Mouse (Mus musculus) MEL (cell line): Measurements from ENCODE around the gene Cd82. TPM values are rescaled to one million over a fixed set of nuclear protein-coding genes. Genes with fewer than 3 reads are reported as not detected.

Experiments
- DNase-seq: peaks from one replicate; pipeline ENCODE4 v3.0.0; 2011; ENCODE audit warnings: low read depth, low spot score
- H3K27ac ChIP-seq: 2 replicates; pipeline ENCODE4 v1.5.1; 2012; ENCODE audit warnings: low read depth, mild to moderate bottlenecking, control low read depth, low read length, moderate library complexity; ENCODE audit not compliant: control insufficient read depth
- H3K27me3 ChIP-seq, 2 experiments: fragments of 150-350 bp in 1 of 2; sonication (generic) in 1 of 2; 2 replicates each; pipeline ENCODE4 v1.6.1; 2012; ENCODE audit warnings: low read length in 2 of 2, mild to moderate bottlenecking in 2 of 2, improper control_type of control experiment in 1 of 2, moderate library complexity in 1 of 2; ENCODE audit not compliant: insufficient read depth in 2 of 2, control insufficient read depth in 1 of 2
- H3K36me3 ChIP-seq, 2 experiments: 2 replicates each; pipeline ENCODE4 v1.6.1; 2012 to 2014; ENCODE audit warnings: low read length in 2 of 2, improper control_type of control experiment in 1 of 2, inconsistent platforms in 1 of 2, mild to moderate bottlenecking in 1 of 2; ENCODE audit not compliant: insufficient read depth in 2 of 2, control insufficient read depth in 1 of 2
- H3K4me1 ChIP-seq, 2 experiments: fragments of 150-350 bp in 1 of 2; sonication (generic) in 1 of 2; 2 replicates each; pipeline ENCODE4 v1.6.1; 2012; ENCODE audit warnings: low read length in 2 of 2, improper control_type of control experiment in 1 of 2, mild to moderate bottlenecking in 1 of 2; ENCODE audit not compliant: insufficient read depth in 2 of 2, control insufficient read depth in 1 of 2
- H3K4me3 ChIP-seq, 2 experiments: fragments of 150-350 bp in 1 of 2; sonication (generic) in 1 of 2; 2 replicates each; pipeline ENCODE4 v1.5.1; 2012; ENCODE audit warnings: low read depth in 2 of 2, low read length in 2 of 2, mild to moderate bottlenecking in 2 of 2, moderate library complexity in 2 of 2, control low read depth in 1 of 2, improper control_type of control experiment in 1 of 2; ENCODE audit not compliant: control insufficient read depth in 1 of 2, insufficient read depth in 1 of 2
- H3K79me2 ChIP-seq: 2 replicates; pipeline ENCODE4 v1.6.1; 2012; ENCODE audit warnings: mild to moderate bottlenecking, low read length, moderate library complexity; ENCODE audit not compliant: control insufficient read depth, poor library complexity, insufficient read depth
- H3K9ac ChIP-seq: 2 replicates; pipeline ENCODE4 v1.6.1; 2012; ENCODE audit warnings: low read depth, mild to moderate bottlenecking, control low read depth, low read length, moderate library complexity; ENCODE audit not compliant: control insufficient read depth, poor library complexity, severe bottlenecking
- H3K9me3 ChIP-seq: fragments of 150-350 bp; sonication (generic); replicated peaks from 2 replicates; pipeline ENCODE4 v1.6.1; 2012; ENCODE audit warnings: mild to moderate bottlenecking, low read length, improper control_type of control experiment, moderate library complexity; ENCODE audit not compliant: insufficient read depth
- CHD1 ChIP-seq: IDR thresholded peaks from 2 replicates; pipeline ENCODE4 v1.6.1; 2012; ENCODE audit warnings: low read depth, mild to moderate bottlenecking, inconsistent platforms, low read length, improper control_type of control experiment
- CTCF ChIP-seq, 3 experiments: IDR thresholded peaks in 2 of 3; conservative IDR thresholded peaks in 1 of 3; 2 replicates each; pipeline ENCODE4 v1.5.1; 2011 to 2012; ENCODE audit warnings: low read length in 3 of 3, low read depth in 2 of 3, mild to moderate bottlenecking in 2 of 3, improper control_type of control experiment in 1 of 3, inconsistent platforms in 1 of 3, mixed read lengths in 1 of 3, moderate library complexity in 1 of 3; ENCODE audit not compliant: control insufficient read depth in 1 of 3, insufficient read depth in 1 of 3, poor library complexity in 1 of 3, severe bottlenecking in 1 of 3
- EP300 ChIP-seq, 2 experiments: IDR thresholded peaks; 2 replicates each; pipeline ENCODE4 v1.6.1; 2011; ENCODE audit warnings: improper control_type of control experiment in 2 of 2, low read length in 2 of 2, low read depth in 1 of 2, mild to moderate bottlenecking in 1 of 2
- ETS1 ChIP-seq: IDR thresholded peaks from 2 replicates; pipeline ENCODE4 v1.6.1; 2012; ENCODE audit warnings: low read depth, mild to moderate bottlenecking, inconsistent platforms, low read length, improper control_type of control experiment, moderate library complexity
- HCFC1 ChIP-seq: IDR thresholded peaks from 2 replicates; pipeline ENCODE4 v1.6.1; 2012; ENCODE audit warnings: low read depth, mild to moderate bottlenecking, inconsistent platforms, low read length, improper control_type of control experiment, moderate library complexity
- JUND ChIP-seq: IDR thresholded peaks from 2 replicates; pipeline ENCODE4 v1.6.1; 2011; ENCODE audit warnings: low read depth, mild to moderate bottlenecking, improper control_type of control experiment, low read length
- KAT2A ChIP-seq: conservative IDR thresholded peaks from 2 replicates; pipeline ENCODE4 v1.6.1; 2012; ENCODE audit warnings: low read depth, low read length, improper control_type of control experiment, inconsistent platforms
- MAFK ChIP-seq: IDR thresholded peaks from 2 replicates; pipeline ENCODE4 v1.6.1; 2011; ENCODE audit warnings: low read depth, mild to moderate bottlenecking, low read length, improper control_type of control experiment, borderline replicate concordance
- MAZ ChIP-seq: IDR thresholded peaks from 2 replicates; pipeline ENCODE4 v1.6.1; 2012; ENCODE audit warnings: low read depth, mild to moderate bottlenecking, inconsistent platforms, low read length, improper control_type of control experiment
- MEF2A ChIP-seq: IDR thresholded peaks from 2 replicates; pipeline ENCODE4 v1.6.1; 2014; ENCODE audit warnings: low read depth, mild to moderate bottlenecking, inconsistent platforms, low read length, improper control_type of control experiment; ENCODE audit not compliant: poor library complexity, insufficient replicate concordance, severe bottlenecking; ENCODE audit errors: extremely low read depth
- NELFE ChIP-seq: IDR thresholded peaks from 2 replicates; pipeline ENCODE4 v1.6.1; 2011; ENCODE audit warnings: low read depth, low read length, improper control_type of control experiment
- NRF1 ChIP-seq: IDR thresholded peaks from 2 replicates; pipeline ENCODE4 v1.6.1; 2014; ENCODE audit warnings: low read depth, mild to moderate bottlenecking, inconsistent platforms, low read length, improper control_type of control experiment, moderate library complexity; ENCODE audit not compliant: poor library complexity, insufficient read depth, severe bottlenecking
- POLR2A ChIP-seq, 2 experiments: IDR thresholded peaks; 2 replicates each; pipeline ENCODE4 v1.6.1; 2011 to 2012; ENCODE audit warnings: low read length in 2 of 2, mild to moderate bottlenecking in 2 of 2, control low read depth in 1 of 2, improper control_type of control experiment in 1 of 2, low read depth in 1 of 2, moderate library complexity in 1 of 2; ENCODE audit not compliant: control insufficient read depth in 1 of 2, insufficient read depth in 1 of 2, poor library complexity in 1 of 2
- POLR2AphosphoS5 ChIP-seq: IDR thresholded peaks from 2 replicates; pipeline ENCODE4 v1.6.1; 2012; ENCODE audit warnings: low read depth, borderline replicate concordance, mild to moderate bottlenecking, inconsistent platforms, low read length, moderate library complexity, mixed read lengths
- SIN3A ChIP-seq: IDR thresholded peaks from 2 replicates; pipeline ENCODE4 v1.6.1; 2012; ENCODE audit warnings: low read length, improper control_type of control experiment, inconsistent platforms
- TBP ChIP-seq: IDR thresholded peaks from 2 replicates; pipeline ENCODE4 v1.8.0; 2011; ENCODE audit warnings: low read depth, low read length, improper control_type of control experiment
- TCF12 ChIP-seq: IDR thresholded peaks from 2 replicates; pipeline ENCODE4 v1.6.1; 2014; ENCODE audit warnings: low read depth, mild to moderate bottlenecking, inconsistent platforms, low read length, improper control_type of control experiment, moderate library complexity
- USF1 ChIP-seq: IDR thresholded peaks from 2 replicates; pipeline ENCODE4 v1.6.1; 2014; ENCODE audit warnings: low read depth, mild to moderate bottlenecking, inconsistent platforms, low read length, improper control_type of control experiment, moderate library complexity
- ZMIZ1 ChIP-seq: IDR thresholded peaks from 2 replicates; pipeline ENCODE4 v1.6.1; 2012; ENCODE audit warnings: low read depth, mild to moderate bottlenecking, inconsistent platforms, low read length, improper control_type of control experiment, moderate library complexity
- ZNF384 ChIP-seq: IDR thresholded peaks from 2 replicates; pipeline ENCODE4 v1.6.1; 2012; ENCODE audit warnings: low read depth, mild to moderate bottlenecking, inconsistent platforms, low read length, improper control_type of control experiment
- polyA plus RNA-seq, 2 experiments: library from polyadenylated mRNA; stranded (reverse) in 1 of 2; unstranded in 1 of 2; fragments of >175 nt in 1 of 2; fragments of >200 nt in 1 of 2; gene quantifications; 2 replicates each; pipeline versions ENCODE4 v1.2.1 to v1.2.4; 2012; ENCODE audit warnings: low replicate concordance in 2 of 2, low read depth in 1 of 2; ENCODE audit not compliant: insufficient read length in 2 of 2, insufficient read depth in 1 of 2, missing spikeins in 1 of 2
- total RNA-seq: library from RNA; depleted of rRNA; stranded (reverse); fragments of 300-350 nt; gene quantifications from 2 replicates; pipeline ENCODE4 v1.2.3, GENCODE M21; 2012

Cd82 gene
- total and polyA plus RNA-seq, 3 experiments = 37.6 to 59.7 TPM; not detected in 1

- no peak for DNase-seq
- H3K27me3 ChIP-seq = no peaks in the 10 kb centered on the region
- H3K4me1 ChIP-seq = peaks cover 4 to 5% of the 10 kb centered on the region in 2 experiments; a peak in 3 of 4 replicates
These were observed 6.2 kb upstream of the Cd82 start for GRCm38 (mm10) chr2:93469118-93469517.

DNA sequence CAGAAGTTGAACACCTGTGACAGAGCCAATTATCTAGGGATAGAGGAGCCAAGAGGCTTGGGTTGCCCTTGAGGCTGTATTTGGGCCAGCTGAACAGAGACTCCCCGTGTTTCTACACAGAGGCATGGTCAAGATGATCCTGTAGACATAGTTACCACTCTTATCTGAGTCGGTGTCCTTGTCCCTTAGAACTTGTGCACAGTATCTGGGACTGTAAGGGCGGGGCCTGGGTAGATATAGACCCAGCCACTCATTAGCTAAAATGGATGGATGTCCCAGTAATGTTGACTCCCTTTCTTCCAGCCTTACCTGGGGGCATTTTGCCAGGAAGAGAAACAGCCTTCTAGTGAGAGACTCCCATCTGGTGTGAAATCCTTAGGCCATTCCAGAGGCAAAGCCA lies 3.4 kb upstream of the Cd82 start:
- Histone ChIP-seq H3K9ac (no peak overlapping the region), H3K4me1 (peaks cover 7 to 10% of the 10 kb centered on the region in 2 experiments; a peak in 3 of 4 replicates), H3K4me3 (no peak overlapping the region), H3K27me3 (no peaks in the 10 kb centered on the region), H3K9me3 (no peaks in the 10 kb centered on the region), H3K79me2 (no peaks in the 10 kb centered on the region; the same call in 1 of the 2 replicates), H3K27ac (no peak overlapping the region), H3K36me3 (peaks cover 0 to 2% of the 10 kb centered on the region in 2 experiments; a peak in 2 of 4 replicates)
- no peak for DNase-seq
- TF ChIP-seq MAFK (no peak), HCFC1 (no peak), ETS1 (no peak), CHD1 (no peak), CTCF (IDR thresholded peaks at IDR 0.05 in 2 of 3, conservative IDR thresholded peaks at IDR 0.05 in 1 of 3; ENCODE audit: control insufficient read depth in 1 of 3, insufficient read depth in 1 of 3, low read depth in 2 of 3, low read length in 3 of 3, poor library complexity in 1 of 3, severe bottlenecking in 1 of 3) (no peak), TBP (no peak), ZMIZ1 (no peak), TCF12 (no peak), SIN3A (no peak)

More at GRCm38 (mm10) chr2:93469118-93469517, 6.2 kb upstream of the Cd82 start:
- TF ChIP-seq CHD1 (no peak), CTCF (IDR thresholded peaks at IDR 0.05 in 2 of 3, conservative IDR thresholded peaks at IDR 0.05 in 1 of 3; ENCODE audit: control insufficient read depth in 1 of 3, insufficient read depth in 1 of 3, low read depth in 2 of 3, low read length in 3 of 3, poor library complexity in 1 of 3, severe bottlenecking in 1 of 3) (peak in 1 of 3 experiments; percentile 14; a peak in 1 of 6 replicates), MAFK (no peak)
- TF ChIP-seq, all 39 proteins: peak for 1
- H3K27ac ChIP-seq = no peak overlapping the region
- no peak overlapping the region for H3K4me3 ChIP-seq
- no peaks in the 10 kb centered on the region for H3K79me2 ChIP-seq
- no peaks in the 10 kb centered on the region; a peak in 1 of 4 replicates for H3K36me3 ChIP-seq
- H3K9me3 ChIP-seq = no peaks in the 10 kb centered on the region
- H3K9ac ChIP-seq = no peak overlapping the region

DNA sequence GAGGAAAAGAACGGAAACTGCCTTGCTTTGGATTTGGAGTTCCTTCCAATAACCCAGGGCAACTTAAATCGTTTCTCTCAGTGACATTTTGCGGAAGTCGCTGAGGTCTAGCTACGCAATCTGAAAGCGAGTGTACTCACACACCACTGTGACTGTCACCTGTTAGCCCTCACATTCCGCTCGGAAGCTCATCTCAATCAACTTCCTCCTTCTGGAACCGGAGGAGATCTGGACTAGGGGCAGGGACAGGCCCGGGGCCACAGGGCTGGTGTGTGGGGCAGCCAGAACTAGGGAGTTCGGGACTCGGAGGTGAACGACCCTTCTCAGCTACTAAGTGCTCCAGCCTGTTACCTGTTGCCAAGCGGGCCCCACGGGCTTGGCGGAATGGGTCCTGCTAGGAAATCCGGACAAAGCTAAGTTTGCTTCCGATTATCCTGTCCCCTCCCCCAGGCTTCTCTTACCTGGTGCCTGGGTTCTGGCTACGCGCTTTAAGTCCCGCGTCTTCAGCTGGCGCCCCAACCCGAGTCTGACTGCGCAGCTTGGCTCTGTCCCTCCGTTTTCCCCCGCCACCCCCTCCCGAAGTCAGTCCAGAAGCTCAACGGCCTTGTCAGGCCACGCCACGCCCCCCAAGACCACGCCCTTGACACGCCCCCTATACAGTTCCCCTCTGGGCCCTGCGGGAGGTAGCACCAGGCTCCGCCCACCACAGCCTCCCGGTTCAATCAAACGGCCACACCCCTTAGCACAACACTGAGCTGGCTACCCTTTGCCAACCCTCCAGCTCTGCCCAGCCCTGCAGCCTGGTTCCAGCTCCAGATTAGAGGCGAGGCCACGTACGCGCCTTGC lies 848 bp downstream of the Cd82 start:
- Histone ChIP-seq H3K9ac (peak overlapping the region; percentile 85), H3K36me3 (peaks cover 0 to 16% of the 10 kb centered on the region in 2 experiments; a peak in 2 of 4 replicates), H3K27me3 (no peaks in the 10 kb centered on the region), H3K27ac (peak overlapping the region; percentile 88), H3K4me3 (peak overlapping the region; percentile 71 to 87), H3K9me3 (no peaks in the 10 kb centered on the region), H3K79me2 (peaks cover 2% of the 10 kb centered on the region), H3K4me1 (peaks cover 18 to 38% of the 10 kb centered on the region in 2 experiments)
- peak; percentile 98 for DNase-seq
- TF ChIP-seq NRF1 (peak; percentile 32; the same call in 1 of the 2 replicates), MAFK (no peak), KAT2A (no peak), ZMIZ1 (peak; percentile 62; the same call in 1 of the 2 replicates), TCF12 (peak; percentile 22; the same call in 1 of the 2 replicates), ZNF384 (no peak), EP300 (IDR thresholded peaks at IDR 0.05; ENCODE audit: low read depth in 1 of 2, low read length in 2 of 2) (peak; percentile 27 to 40; a peak in 2 of 4 replicates), NELFE (peak; percentile 62), USF1 (peak; percentile 22; the same call in 1 of the 2 replicates), POLR2AphosphoS5 (no peak), POLR2A (IDR thresholded peaks at IDR 0.05; ENCODE audit: control insufficient read depth in 1 of 2, insufficient read depth in 1 of 2, low read depth in 1 of 2, low read length in 2 of 2, poor library complexity in 1 of 2) (peak; percentile 71 to 85), JUND (no peak), CTCF (IDR thresholded peaks at IDR 0.05 in 2 of 3, conservative IDR thresholded peaks at IDR 0.05 in 1 of 3; ENCODE audit: control insufficient read depth in 1 of 3, insufficient read depth in 1 of 3, low read depth in 2 of 3, low read length in 3 of 3, poor library complexity in 1 of 3, severe bottlenecking in 1 of 3) (no peak), MEF2A (no peak), MAZ (peak; percentile 46; the same call in 1 of the 2 replicates)
